Mouse (Mus musculus) lung, postnatal 36 days (tissue): Measurements from ENCODE around the gene Wdr53.

ENCODE experiments used
- DNase-seq: peaks from one replicate; pipeline ENCODE4 v3.0.0; 2022; ENCODE audit warnings: mixed read lengths

Wdr53 gene

GRCm38 (mm10) chr16:32246952-32247370 lies at the start of gene Wdr53, which contains the start of gene Fbxo45:
Wdr53 (plus strand) TSS chr16:32247227.
Fbxo45 (minus strand) TSS chr16:32247158.
- DNase-seq: peak; percentile 98

GRCm38 (mm10) chr16:32200256-32201003 lies 46.6 kb upstream of the Wdr53 start:
- DNase-seq: peak; percentile 75

GRCm38 (mm10) chr16:32201004-32201325 lies 46.1 kb upstream of the Wdr53 start:
- peak; percentile 66 for DNase-seq

- DNase-seq: peak; percentile 87
These were observed 44.3 kb upstream of the Wdr53 start for GRCm38 (mm10) chr16:32202681-32203080.

GRCm38 (mm10) chr16:32204902-32205301 lies 42.1 kb upstream of the Wdr53 start:
- no peak for DNase-seq

GRCm38 (mm10) chr16:32214156-32214555 lies 32.9 kb upstream of the Wdr53 start:
- no peak for DNase-seq

- DNase-seq: no peak
These were observed 32.0 kb upstream of the Wdr53 start for GRCm38 (mm10) chr16:32214804-32215576.

GRCm38 (mm10) chr16:32221803-32222202 lies 25.2 kb upstream of the Wdr53 start:
- DNase-seq: no peak

GRCm38 (mm10) chr16:32222399-32222798 lies 24.6 kb upstream of the Wdr53 start:
- no peak for DNase-seq

GRCm38 (mm10) chr16:32232050-32232449 lies 15.0 kb upstream of the Wdr53 start:
- peak; percentile 32 for DNase-seq

GRCm38 (mm10) chr16:32237930-32238680 lies 8.9 kb upstream of the Wdr53 start:
- peak; percentile 33 for DNase-seq

GRCm38 (mm10) chr16:32239428-32240312 lies 7.4 kb upstream of the Wdr53 start:
- no peak for DNase-seq

- no peak for DNase-seq
These were observed 3.1 kb upstream of the Wdr53 start for GRCm38 (mm10) chr16:32243901-32244300.

- DNase-seq: peak; percentile 31
These were observed 656 bp upstream of the Wdr53 start for GRCm38 (mm10) chr16:32246351-32246791.

- peak; percentile 68 for DNase-seq
These were observed 17.2 kb downstream of the Wdr53 start for GRCm38 (mm10) chr16:32264225-32264624.

GRCm38 (mm10) chr16:32271291-32271690 lies 24.3 kb downstream of the Wdr53 start, which contains the start of gene Smco1:
Smco1 (plus strand) TSS chr16:32271468.
- no peak for DNase-seq

GRCm38 (mm10) chr16:32273338-32273737 lies 26.3 kb downstream of the Wdr53 start:
- peak; percentile 5 for DNase-seq

- DNase-seq: no peak
These were observed 28.0 kb downstream of the Wdr53 start for GRCm38 (mm10) chr16:32275041-32275440.

- no peak for DNase-seq
These were observed 28.8 kb downstream of the Wdr53 start for GRCm38 (mm10) chr16:32275830-32276229.

GRCm38 (mm10) chr16:32277308-32278256 lies 30.6 kb downstream of the Wdr53 start, which contains the start of gene Rnf168:
Rnf168 (plus strand) TSS chr16:32277459.
- DNase-seq: peak; percentile 94

- DNase-seq: no peak
These were observed 31.4 kb downstream of the Wdr53 start for GRCm38 (mm10) chr16:32278396-32278795.
